Mouse (Mus musculus) stomach, embryonic 16.5 days (tissue): Measurements from ENCODE around the gene Cdc14b. TPM values are rescaled to one million over a fixed set of nuclear protein-coding genes. Genes with fewer than 3 reads are reported as not detected.
A peak's percentile ranks its signal among the peaks of the same experiment; 100 is the strongest.

Experiments used
- ATAC-seq: fragments of 200-750 bp; cut with Nextera tagmentation; 2 replicates; pipeline ENCODE4 v1.8.0; 2017; ENCODE audit warnings: moderate number of reproducible peaks, moderate TSS enrichment; ENCODE audit not compliant: insufficient read depth, low FRiP score
- H3K27ac ChIP-seq: fragments of 300-500 bp; sonication (generic); 2 replicates; pipeline ENCODE4 v1.5.1; 2014; ENCODE audit warnings: low read length
- H3K27me3 ChIP-seq: fragments of 300-500 bp; sonication (generic); 2 replicates; pipeline ENCODE4 v1.6.1; 2014; ENCODE audit warnings: low read length, control low read depth, mixed read lengths; ENCODE audit not compliant: control insufficient read depth, insufficient read depth
- H3K36me3 ChIP-seq: fragments of 300-500 bp; sonication (generic); 2 replicates; pipeline ENCODE4 v1.6.1; 2014; ENCODE audit warnings: low read length; ENCODE audit not compliant: control insufficient read depth, insufficient read depth
- H3K4me1 ChIP-seq: fragments of 300-500 bp; sonication (generic); 2 replicates; pipeline ENCODE4 v1.6.1; 2014; ENCODE audit warnings: low read length, control low read depth, mixed read lengths; ENCODE audit not compliant: control insufficient read depth, insufficient read depth
- H3K4me2 ChIP-seq: fragments of 300-500 bp; sonication (generic); 2 replicates; pipeline ENCODE4 v1.6.1; 2014; ENCODE audit warnings: low read depth, low read length, mixed read lengths
- H3K4me3 ChIP-seq: fragments of 300-500 bp; sonication (generic); replicated peaks from 2 replicates; pipeline ENCODE4 v1.5.1; 2014; ENCODE audit warnings: mild to moderate bottlenecking, low read length
- H3K9ac ChIP-seq: fragments of 300-500 bp; sonication (generic); 2 replicates; pipeline ENCODE4 v1.6.1; 2014; ENCODE audit warnings: low read length
- H3K9me3 ChIP-seq: fragments of 300-500 bp; sonication (generic); replicated peaks from 2 replicates; pipeline ENCODE4 v1.6.1; 2016; ENCODE audit warnings: low read length, control low read depth; ENCODE audit not compliant: control insufficient read depth
- WGBS: fragments of 180-500 bp; shearing (Covaris S2); extraction: QIAGEN DNeasy Blood & Tissue Kit; methylation state at CpG from one replicate; pipeline ENCODE4 v1.1.7; 2014; 5-methylcytosine and 5-hydroxymethylcytosine counted together
- polyA plus RNA-seq: library from polyadenylated mRNA; unstranded; fragments of >200 nt; fragmentation: Nextera tagmentation; extraction: Ambion mirVana; gene quantifications from 2 replicates; pipeline ENCODE4 v1.2.1, GENCODE M21; 2015

The Cdc14b gene
- polyA plus RNA-seq, 1 experiment from 2014 or later: 25.2 TPM

DNA sequence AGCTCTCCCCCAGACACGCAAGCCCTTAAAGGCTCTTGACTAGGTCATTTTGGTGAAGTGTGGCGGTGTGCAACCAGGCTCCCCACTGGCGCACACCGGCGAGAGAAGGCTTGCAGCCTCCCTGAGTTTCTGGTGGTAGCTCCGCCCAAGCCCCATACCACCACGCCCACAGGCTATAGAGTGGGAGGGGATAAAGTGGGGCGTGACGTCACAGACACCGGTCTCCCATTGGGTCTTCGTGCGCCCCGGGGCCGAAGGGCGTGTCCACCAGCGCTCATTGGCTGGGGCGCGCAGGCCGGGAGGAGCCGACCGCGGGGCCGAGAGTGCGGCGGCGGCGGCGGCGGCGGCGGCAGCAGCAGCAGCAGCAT lies 113.6 kb downstream of the Cdc14b start, which contains the start of gene Habp4:
Habp4 (plus strand) TSS at position 277 of the 368 bp plus-strand sequence.
- H3K9me3 ChIP-seq: 0 out of 2 replicates have a peak, but pooled peaks cover 3% of the 10 kb centered on the region
- peak within 1 kb of the TSS; percentile 100 for H3K4me2 ChIP-seq
- H3K27ac ChIP-seq: peak within 1 kb of the TSS; percentile 86
- ATAC-seq: peak; percentile 100
- peak within 1 kb of the TSS; percentile 81 for H3K4me3 ChIP-seq
- no peaks in the 10 kb centered on the region for H3K27me3 ChIP-seq
- no peaks in the 10 kb centered on the region for H3K36me3 ChIP-seq
- WGBS: under 1% methylated on average over 31 of the region's 31 CpGs
- peaks cover 11% of the 10 kb centered on the region for H3K4me1 ChIP-seq
- H3K9ac ChIP-seq: peak within 1 kb of the TSS; percentile 90

DNA sequence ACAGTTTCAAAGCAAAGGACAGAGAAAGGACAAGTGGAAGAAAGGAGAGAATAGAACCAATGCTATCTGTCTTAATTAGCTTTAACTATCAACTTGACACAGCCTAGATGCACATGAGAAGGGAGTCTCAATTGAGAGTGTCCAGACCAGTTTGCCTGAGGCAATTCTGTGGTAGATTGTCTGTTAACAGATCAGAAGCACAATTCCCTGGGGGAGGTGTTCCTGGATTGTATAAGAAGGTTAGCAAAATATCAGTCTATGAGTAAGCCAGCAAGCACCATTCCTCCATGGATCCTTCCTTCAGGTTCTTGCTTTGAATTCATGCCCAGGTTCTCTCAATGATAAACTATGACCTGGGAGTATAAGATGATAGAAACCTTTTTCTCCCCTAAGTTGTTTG lies 118.1 kb downstream of the Cdc14b start:
- Histone ChIP-seq H3K4me2 (no peak overlapping the region), H3K9me3 (no peaks in the 10 kb centered on the region), H3K9ac (no peak overlapping the region), H3K27ac (no peak overlapping the region), H3K4me1 (peaks cover 8% of the 10 kb centered on the region; the same call in 1 of the 2 replicates), H3K4me3 (no peak overlapping the region), H3K36me3 (no peaks in the 10 kb centered on the region), H3K27me3 (no peaks in the 10 kb centered on the region)
- ATAC-seq: no peak

DNA sequence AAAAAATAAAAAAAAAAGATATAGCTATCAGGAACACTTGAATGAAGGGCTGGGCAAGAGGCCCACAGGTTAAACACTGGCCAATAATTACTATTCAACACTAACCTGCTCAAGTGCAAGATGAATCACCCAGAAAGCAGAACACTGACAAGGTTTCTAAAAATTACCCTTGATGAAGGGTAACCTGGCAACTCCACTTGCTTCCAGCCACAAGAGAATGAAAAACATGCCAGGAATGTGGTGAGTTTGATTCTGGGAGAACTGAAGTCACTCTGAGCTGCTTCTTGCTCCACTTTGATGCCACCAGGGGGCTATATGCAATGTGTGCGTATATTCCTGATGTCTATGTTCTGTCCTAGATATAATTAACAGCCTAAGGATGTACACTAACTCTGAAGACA lies 119.9 kb downstream of the Cdc14b start:
- ATAC-seq: no peak
- Histone ChIP-seq H3K4me2 (no peak overlapping the region), H3K4me1 (peaks cover 22% of the 10 kb centered on the region), H3K27me3 (no peaks in the 10 kb centered on the region), H3K9ac (0 out of 2 replicates have a peak overlapping the region, but pooled peaks have one; percentile 5), H3K9me3 (no peaks in the 10 kb centered on the region), H3K4me3 (no peak overlapping the region), H3K27ac (no peak overlapping the region), H3K36me3 (no peaks in the 10 kb centered on the region)
- WGBS: 13% methylated on average over 1 of the region's 1 CpGs

DNA sequence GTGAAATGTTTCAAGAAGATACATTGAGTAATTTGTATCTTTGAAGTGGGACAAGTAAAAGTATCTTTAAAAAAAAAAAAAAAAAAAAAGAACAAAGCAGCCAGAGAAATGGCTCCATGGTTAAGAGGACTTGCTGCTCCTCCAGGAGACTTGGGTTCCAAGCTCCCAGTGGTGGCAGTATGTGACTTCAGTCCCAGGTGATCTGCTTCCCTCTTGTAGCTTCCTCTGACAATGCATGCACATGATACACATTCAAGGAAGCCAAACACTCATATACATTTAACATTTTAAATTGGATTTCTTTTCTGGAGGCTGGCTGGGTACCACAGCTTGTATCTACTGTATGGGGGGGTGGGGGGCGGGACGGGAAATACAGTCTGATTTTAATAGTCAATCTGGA lies 120.4 kb downstream of the Cdc14b start:
- no peak overlapping the region for H3K4me3 ChIP-seq
- peaks cover 25% of the 10 kb centered on the region for H3K4me1 ChIP-seq
- H3K9me3 ChIP-seq: no peaks in the 10 kb centered on the region
- H3K27me3 ChIP-seq: no peaks in the 10 kb centered on the region
- 53% methylated on average over 2 of the region's 2 CpGs for WGBS
- 0 out of 2 replicates have a peak overlapping the region, but pooled peaks have one; percentile 33 for H3K27ac ChIP-seq
- no peak overlapping the region for H3K9ac ChIP-seq
- H3K4me2 ChIP-seq: no peak overlapping the region
- ATAC-seq: no peak
- H3K36me3 ChIP-seq: no peaks in the 10 kb centered on the region

DNA sequence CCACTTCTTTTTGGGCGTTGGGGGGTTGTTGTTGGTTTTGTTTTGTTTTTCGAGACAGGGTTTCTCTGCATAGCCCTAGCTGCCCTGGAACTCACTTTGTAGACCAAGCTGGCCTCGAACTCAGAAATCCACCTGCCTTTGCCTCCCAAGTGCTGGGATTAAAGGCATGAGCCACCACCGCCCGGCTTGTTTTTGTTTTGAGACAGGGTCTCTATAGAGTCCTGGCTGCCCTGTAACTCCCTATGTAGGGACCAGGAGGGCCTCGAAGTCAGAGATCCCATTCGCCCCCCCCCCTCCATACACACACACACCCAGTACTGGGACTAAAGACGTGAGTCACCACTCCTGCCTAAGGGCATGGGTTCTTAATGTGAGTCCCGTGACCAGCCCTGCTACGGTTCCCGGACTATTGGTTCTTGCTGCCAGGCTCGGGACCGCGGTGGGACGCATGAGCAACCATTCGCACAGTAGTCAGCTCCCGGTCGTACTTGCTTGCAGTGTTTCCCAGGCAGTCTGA lies 121.3 kb downstream of the Cdc14b start:
- peak overlapping the region; percentile 57 for H3K4me2 ChIP-seq
- H3K9me3 ChIP-seq: no peaks in the 10 kb centered on the region
- peak overlapping the region; percentile 60 for H3K27ac ChIP-seq
- no peaks in the 10 kb centered on the region for H3K36me3 ChIP-seq
- H3K9ac ChIP-seq: peak overlapping the region; percentile 71
- H3K4me3 ChIP-seq: peak overlapping the region; percentile 78
- peak; percentile 48 for ATAC-seq
- WGBS: 1% methylated on average over 18 of the region's 18 CpGs
- peaks cover 25% of the 10 kb centered on the region for H3K4me1 ChIP-seq
- H3K27me3 ChIP-seq: no peaks in the 10 kb centered on the region

DNA sequence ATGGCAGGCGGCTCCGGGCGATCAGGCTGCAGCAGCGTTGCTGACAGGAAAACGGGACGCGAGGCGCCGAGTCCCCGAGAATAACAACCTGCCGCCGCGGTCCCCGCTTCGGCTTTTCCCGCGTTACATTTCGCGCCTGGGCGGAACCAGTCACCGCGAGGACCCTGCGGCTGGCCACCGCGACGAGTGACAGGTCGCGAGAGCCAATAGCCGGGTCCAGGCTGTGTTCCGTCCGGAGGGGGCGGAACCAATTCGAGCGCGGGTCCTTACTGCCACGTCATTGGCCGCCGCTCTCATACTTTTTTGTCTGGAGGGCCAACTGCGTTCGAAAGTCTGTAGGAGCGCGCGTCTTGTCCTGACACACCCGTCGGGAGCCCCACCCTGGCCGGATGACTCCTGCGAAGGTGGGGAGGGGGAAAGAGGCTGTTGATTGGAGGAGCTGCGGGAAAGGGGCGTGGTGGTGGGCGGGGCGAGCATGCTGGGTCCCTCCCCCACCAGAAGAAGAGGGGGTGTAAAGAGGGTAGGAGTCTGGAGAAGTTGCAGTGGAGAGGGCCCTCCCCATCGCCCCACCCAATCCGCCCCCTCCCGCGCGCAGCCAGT lies 121.9 kb downstream of the Cdc14b start, which contains the start of gene Zfp367:
Zfp367 (minus strand) TSS at position 120 of the 600 bp plus-strand sequence.
- Histone ChIP-seq H3K36me3 (no peaks in the 10 kb centered on the region), H3K9me3 (no peaks in the 10 kb centered on the region), H3K4me2 (peak within 1 kb of the TSS; percentile 82), H3K27ac (peak within 1 kb of the TSS; percentile 87), H3K4me1 (peaks cover 25% of the 10 kb centered on the region), H3K4me3 (peak within 1 kb of the TSS; percentile 78), H3K9ac (peak within 1 kb of the TSS; percentile 75), H3K27me3 (no peaks in the 10 kb centered on the region)
- under 1% methylated on average over 48 of the region's 56 CpGs for WGBS
- peak; percentile 97 for ATAC-seq

DNA sequence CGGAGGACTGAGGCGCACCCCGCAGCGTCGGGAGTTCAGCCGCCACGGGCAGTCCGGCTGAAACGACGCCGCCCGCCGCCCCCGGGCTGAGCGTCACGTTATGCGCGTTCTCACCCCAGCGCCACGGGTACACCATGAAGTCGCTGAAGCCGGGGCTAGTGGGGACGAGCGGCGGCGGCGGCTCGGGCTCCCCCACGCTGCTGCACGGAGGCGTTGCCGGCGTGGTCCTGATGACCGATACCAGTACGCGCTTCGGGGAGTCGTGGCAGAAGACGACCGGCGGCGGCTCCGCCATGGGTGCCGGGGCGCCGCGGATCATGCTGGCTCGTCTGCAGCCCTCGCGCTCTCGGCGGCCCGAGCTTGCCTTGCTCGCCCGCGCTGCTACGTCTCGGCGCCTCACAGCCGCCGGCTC lies 122.4 kb downstream of the Cdc14b start:
- under 1% methylated on average over 61 of the region's 61 CpGs for WGBS
- peak overlapping the region; percentile 78 for H3K4me3 ChIP-seq
- peak overlapping the region; percentile 75 for H3K9ac ChIP-seq
- H3K27ac ChIP-seq: peak overlapping the region; percentile 87
- peak overlapping the region; percentile 82 for H3K4me2 ChIP-seq
- H3K9me3 ChIP-seq: no peaks in the 10 kb centered on the region
- H3K4me1 ChIP-seq: peaks cover 25% of the 10 kb centered on the region
- peak; percentile 0; the same call in 1 of the 2 replicates for ATAC-seq
- no peaks in the 10 kb centered on the region for H3K36me3 ChIP-seq
- no peaks in the 10 kb centered on the region for H3K27me3 ChIP-seq

DNA sequence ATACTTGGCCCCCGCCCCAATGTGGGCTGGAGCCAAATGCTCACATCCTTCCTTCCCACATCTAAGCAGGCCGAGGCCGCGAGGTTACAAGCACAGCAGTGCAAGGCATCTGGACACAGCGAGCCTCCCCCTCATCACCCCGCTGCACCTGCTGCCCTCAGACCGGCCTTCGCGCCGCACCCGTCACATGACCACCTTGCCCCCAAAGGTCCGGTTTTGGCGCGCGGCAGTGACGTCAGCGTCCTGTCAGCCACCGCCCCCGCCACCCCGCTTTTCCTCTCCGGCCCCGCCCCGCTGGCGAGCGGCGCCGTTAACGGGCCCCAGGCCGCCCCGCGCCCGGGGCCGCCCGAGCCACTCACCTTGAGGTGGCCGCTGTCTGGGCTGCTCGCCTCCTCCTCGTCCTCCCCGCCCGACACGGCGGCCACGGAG lies 122.8 kb downstream of the Cdc14b start:
- H3K9me3 ChIP-seq: no peaks in the 10 kb centered on the region
- no peaks in the 10 kb centered on the region for H3K27me3 ChIP-seq
- peak overlapping the region; percentile 78 for H3K4me3 ChIP-seq
- H3K27ac ChIP-seq: peak overlapping the region; percentile 87
- peak overlapping the region; percentile 75 for H3K9ac ChIP-seq
- H3K4me2 ChIP-seq: peak overlapping the region; percentile 82
- peaks cover 25% of the 10 kb centered on the region for H3K4me1 ChIP-seq
- peak; percentile 2; the same call in 1 of the 2 replicates for ATAC-seq
- no peaks in the 10 kb centered on the region for H3K36me3 ChIP-seq
- under 1% methylated on average over 42 of the region's 42 CpGs for WGBS

DNA sequence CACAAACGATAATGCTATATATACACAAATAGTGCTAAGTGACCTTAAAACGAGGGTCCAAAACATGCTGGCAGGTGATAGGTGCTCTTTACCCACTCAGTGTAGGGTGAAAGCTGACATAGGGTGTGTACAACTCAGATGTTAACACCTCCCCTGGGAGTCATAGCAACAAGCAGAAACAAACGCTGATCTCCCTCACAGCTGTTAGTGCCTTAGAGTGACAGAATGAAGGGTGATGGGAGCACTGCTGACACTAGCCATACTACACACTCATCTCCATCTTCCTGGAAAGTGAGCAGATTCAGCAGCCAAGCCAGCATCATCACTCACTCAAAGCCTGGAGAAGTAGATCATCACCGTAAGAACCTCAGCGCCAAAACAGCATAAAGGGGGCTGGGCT lies 125.0 kb downstream of the Cdc14b start:
- H3K4me1 ChIP-seq: peaks cover 21% of the 10 kb centered on the region
- 0 out of 2 replicates have a peak overlapping the region, but pooled peaks have one; percentile 19 for H3K4me2 ChIP-seq
- no peak overlapping the region for H3K4me3 ChIP-seq
- WGBS: 52% methylated on average over 5 of the region's 5 CpGs
- H3K27ac ChIP-seq: no peak overlapping the region
- H3K9ac ChIP-seq: no peak overlapping the region
- no peaks in the 10 kb centered on the region for H3K9me3 ChIP-seq
- no peak for ATAC-seq
- no peaks in the 10 kb centered on the region for H3K27me3 ChIP-seq
- H3K36me3 ChIP-seq: no peaks in the 10 kb centered on the region
